Mouse (Mus musculus) erythroblast, embryonic 14.5 days (primary cell): ENCODE results near the gene Ptprr.

Source experiments
- GATA1 ChIP-seq: IDR thresholded peaks from 2 replicates; pipeline ENCODE4 v1.6.1; 2012; ENCODE audit warnings: low read length, inconsistent platforms, mixed read lengths
- TAL1 ChIP-seq: IDR thresholded peaks from 3 replicates; pipeline ENCODE4 v1.6.1; 2012; ENCODE audit warnings: low read length, inconsistent platforms, mixed read lengths

GRCm38 (mm10) chr10:116235299-116235698 is 217.3 kb downstream of the Ptprr start:
- TF ChIP-seq GATA1 = no peak
- no peak for TF ChIP-seq TAL1
